Mouse (Mus musculus): Measurements from ENCODE around the gene Gkn1. TPM values are rescaled to one million over a fixed set of nuclear protein-coding genes. Genes with fewer than 3 reads are reported as not detected.

The Gkn1 gene
- polyA plus RNA-seq, 2 experiments, result not detected

- ATAC-seq (ENCODE audit: insufficient read depth), result no peak
- no peak overlapping the region for H3K27ac ChIP-seq
- H3K36me3 ChIP-seq (replicated peaks; ENCODE audit: control insufficient read depth, insufficient read depth, low read depth), result no peaks in the 10 kb centered on the region
- no peaks in the 10 kb centered on the region for H3K9me3 ChIP-seq (ENCODE audit: control insufficient read depth, low read length)
- TF ChIP-seq CTCF (IDR thresholded peaks at IDR 0.05; ENCODE audit: low read depth) (no peak), EP300 (IDR thresholded peaks at IDR 0.05; ENCODE audit: low read depth) (no peak)
- peak overlapping the region; percentile 13; the same call in 1 of the 2 replicates for H3K4me2 ChIP-seq (ENCODE audit: low read depth)
- peaks cover 0 to 8% of the 10 kb centered on the region in 2 experiments; a peak in 2 of 4 replicates for H3K4me1 ChIP-seq (replicated peaks; ENCODE audit: control insufficient read depth in 2 of 2, insufficient read depth in 2 of 2, low read length in 1 of 2)
- no peak for DNase-seq (ENCODE audit: low read depth in 3 of 3, low spot score in 3 of 3)
- H3K9ac ChIP-seq (replicated peaks), result no peak overlapping the region
- no peak overlapping the region for H3K4me3 ChIP-seq (ENCODE audit: insufficient read depth in 1 of 2, low read depth in 2 of 2, low read length in 2 of 2)
- no peaks in the 10 kb centered on the region for H3K27me3 ChIP-seq (ENCODE audit: control insufficient read depth, insufficient read depth, low read length)
- WGBS (ENCODE audit: insufficient replicate concordance), result 11% methylated on average over 24 of the region's 24 CpGs
Measured at GRCm38 (mm10) chr6:87383926-87384691, 33.4 kb upstream of the Gkn1 start.

GRCm38 (mm10) chr6:87373057-87373456, 22.3 kb upstream of the Gkn1 start, which contains the start of gene Gkn2:
TSS of gene Gkn2 (plus strand) at chr6:87373357.
- H3K27ac ChIP-seq, result no peak within 1 kb of the TSS
- H3K36me3 ChIP-seq (replicated peaks; ENCODE audit: control insufficient read depth, insufficient read depth, low read depth), result no peaks in the 10 kb centered on the region
- no peak for ATAC-seq (ENCODE audit: insufficient read depth)
- H3K4me2 ChIP-seq (ENCODE audit: low read depth), result no peak within 1 kb of the TSS
- TF ChIP-seq EP300 (IDR thresholded peaks at IDR 0.05; ENCODE audit: low read depth) (no peak), CTCF (IDR thresholded peaks at IDR 0.05; ENCODE audit: low read depth) (no peak)
- no peaks in the 10 kb centered on the region for H3K4me1 ChIP-seq (replicated peaks; ENCODE audit: control insufficient read depth in 2 of 2, insufficient read depth in 2 of 2, low read length in 1 of 2)
- H3K27me3 ChIP-seq (ENCODE audit: control insufficient read depth, insufficient read depth, low read length), result no peaks in the 10 kb centered on the region
- 66% methylated on average over 9 of the region's 9 CpGs for WGBS (ENCODE audit: insufficient replicate concordance)
- H3K4me3 ChIP-seq (ENCODE audit: insufficient read depth in 1 of 2, low read depth in 2 of 2, low read length in 2 of 2), result no peak within 1 kb of the TSS
- no peak within 1 kb of the TSS for H3K9ac ChIP-seq (replicated peaks)
- no peak for DNase-seq (ENCODE audit: low read depth in 3 of 3, low spot score in 3 of 3)
- H3K9me3 ChIP-seq (ENCODE audit: control insufficient read depth, low read length), result no peaks in the 10 kb centered on the region

- no peak for DNase-seq (ENCODE audit: low read depth in 3 of 3, low spot score in 3 of 3)
- no peaks in the 10 kb centered on the region for H3K27me3 ChIP-seq (ENCODE audit: control insufficient read depth, insufficient read depth, low read length)
- WGBS (ENCODE audit: insufficient replicate concordance), result 59% methylated on average over 5 of the region's 5 CpGs
- H3K4me2 ChIP-seq (ENCODE audit: low read depth), result no peak overlapping the region
- no peaks in the 10 kb centered on the region for H3K4me1 ChIP-seq (replicated peaks; ENCODE audit: control insufficient read depth in 2 of 2, insufficient read depth in 2 of 2, low read length in 1 of 2)
- H3K9me3 ChIP-seq (ENCODE audit: control insufficient read depth, low read length), result no peaks in the 10 kb centered on the region
- H3K27ac ChIP-seq, result no peak overlapping the region
- ATAC-seq (ENCODE audit: insufficient read depth), result no peak
- no peak overlapping the region for H3K9ac ChIP-seq (replicated peaks)
- TF ChIP-seq EP300 (IDR thresholded peaks at IDR 0.05; ENCODE audit: low read depth), result no peak
- no peak for TF ChIP-seq CTCF (IDR thresholded peaks at IDR 0.05; ENCODE audit: low read depth)
- no peaks in the 10 kb centered on the region for H3K36me3 ChIP-seq (replicated peaks; ENCODE audit: control insufficient read depth, insufficient read depth, low read depth)
- H3K4me3 ChIP-seq (ENCODE audit: insufficient read depth in 1 of 2, low read depth in 2 of 2, low read length in 2 of 2), result no peak overlapping the region
Measured at GRCm38 (mm10) chr6:87369223-87369622, 18.5 kb upstream of the Gkn1 start.

GRCm38 (mm10) chr6:87354441-87354840, 3.7 kb upstream of the Gkn1 start:
- no peaks in the 10 kb centered on the region for H3K4me1 ChIP-seq (replicated peaks; ENCODE audit: control insufficient read depth in 2 of 2, insufficient read depth in 2 of 2, low read length in 1 of 2)
- DNase-seq (ENCODE audit: low read depth in 3 of 3, low spot score in 3 of 3), result no peak
- no peak overlapping the region for H3K27ac ChIP-seq
- H3K36me3 ChIP-seq (replicated peaks; ENCODE audit: control insufficient read depth, insufficient read depth, low read depth), result no peaks in the 10 kb centered on the region
- no peaks in the 10 kb centered on the region for H3K9me3 ChIP-seq (ENCODE audit: control insufficient read depth, low read length)
- H3K4me2 ChIP-seq (ENCODE audit: low read depth), result no peak overlapping the region
- H3K4me3 ChIP-seq (ENCODE audit: insufficient read depth in 1 of 2, low read depth in 2 of 2, low read length in 2 of 2), result no peak overlapping the region
- WGBS (ENCODE audit: insufficient replicate concordance), result 45% methylated on average over 5 of the region's 5 CpGs
- no peaks in the 10 kb centered on the region for H3K27me3 ChIP-seq (ENCODE audit: control insufficient read depth, insufficient read depth, low read length)
- ATAC-seq (ENCODE audit: insufficient read depth), result no peak
- TF ChIP-seq EP300 (IDR thresholded peaks at IDR 0.05; ENCODE audit: low read depth) (no peak), CTCF (IDR thresholded peaks at IDR 0.05; ENCODE audit: low read depth) (no peak)
- H3K9ac ChIP-seq (replicated peaks), result no peak overlapping the region

- Histone ChIP-seq H3K4me3 (ENCODE audit: insufficient read depth in 1 of 2, low read depth in 2 of 2, low read length in 2 of 2) (no peak overlapping the region), H3K36me3 (replicated peaks; ENCODE audit: control insufficient read depth, insufficient read depth, low read depth) (no peaks in the 10 kb centered on the region), H3K4me1 (replicated peaks; ENCODE audit: control insufficient read depth in 2 of 2, insufficient read depth in 2 of 2, low read length in 1 of 2) (no peaks in the 10 kb centered on the region), H3K9me3 (ENCODE audit: control insufficient read depth, low read length) (no peaks in the 10 kb centered on the region), H3K4me2 (ENCODE audit: low read depth) (peak overlapping the region; percentile 59; the same call in 1 of the 2 replicates), H3K27ac (no peak overlapping the region), H3K27me3 (ENCODE audit: control insufficient read depth, insufficient read depth, low read length) (peaks cover 20% of the 10 kb centered on the region), H3K9ac (replicated peaks) (no peak overlapping the region)
- WGBS (ENCODE audit: insufficient replicate concordance), result 22% methylated on average over 6 of the region's 6 CpGs
- no peak for DNase-seq (ENCODE audit: low read depth in 3 of 3, low spot score in 3 of 3)
- TF ChIP-seq EP300 (IDR thresholded peaks at IDR 0.05; ENCODE audit: low read depth), result no peak
- TF ChIP-seq CTCF (IDR thresholded peaks at IDR 0.05; ENCODE audit: low read depth), result no peak
- ATAC-seq (ENCODE audit: insufficient read depth), result no peak
Measured at GRCm38 (mm10) chr6:87335935-87336295, 14.8 kb downstream of the Gkn1 start.
